In genomic region chr4:45523360-45523759, GRCm38 (mm10) we compare ENCODE assay signal across 20 mouse cellular contexts. TPM values are rescaled to one million over a fixed set of nuclear protein-coding genes. Genes with fewer than 3 reads are reported as not detected.
A peak's percentile ranks its signal among the peaks of the same experiment; 100 is the strongest.
DNase-seq lines count a peak whose midpoint lies in the region; ATAC-seq and TF ChIP-seq lines count a peak whose summit lies in the region.
"Had no signal": no experiment of that assay in that cellular context is flagged by ENCODE, and none has a peak within 500 bp of the region (broad histone marks: within the 10 kb centered on the region; RNA-seq: fewer than 3 reads in every experiment).

No protein-coding gene starts in this region.

- 0 out of 2 replicates have a peak overlapping the region, but pooled peaks have one; percentile 7 for H3K9ac ChIP-seq in forebrain, embryonic 12.5 days
- no peak overlapping the region for H3K9ac ChIP-seq in forebrain, embryonic 14.5 days (ENCODE audit: low read length)
- H3K9ac ChIP-seq in intestine, postnatal 0 days (ENCODE audit: low read depth, low read length): no peak overlapping the region
- no peak overlapping the region for H3K9ac ChIP-seq in intestine, embryonic 15.5 days
- H3K9ac ChIP-seq in stomach, postnatal 0 days (ENCODE audit: low read length): no peak overlapping the region
- H3K9ac ChIP-seq: midbrain, embryonic 13.5 days; neural tube, embryonic 13.5 days had no signal

- TF ChIP-seq EP300 in stomach, postnatal 0 days (optimal IDR thresholded peaks at IDR 0.05): no peak

- no peaks in the 10 kb centered on the region for H3K9me3 ChIP-seq in forebrain, embryonic 12.5 days
- H3K9me3 ChIP-seq in forebrain, embryonic 14.5 days (replicated peaks; ENCODE audit: control insufficient read depth, low read length): no peaks in the 10 kb centered on the region
- no peaks in the 10 kb centered on the region for H3K9me3 ChIP-seq in intestine, postnatal 0 days (ENCODE audit: control insufficient read depth)
- no peaks in the 10 kb centered on the region for H3K9me3 ChIP-seq in intestine, embryonic 15.5 days
- no peaks in the 10 kb centered on the region for H3K9me3 ChIP-seq in stomach, postnatal 0 days (ENCODE audit: control insufficient read depth, low read length)
- H3K9me3 ChIP-seq: midbrain, embryonic 13.5 days; neural tube, embryonic 13.5 days had no signal

- WGBS in forebrain, embryonic 12.5 days: 91% methylated on average over 6 of the region's 6 CpGs
- 88% methylated on average over 6 of the region's 6 CpGs for WGBS in forebrain, embryonic 14.5 days
- 86% methylated on average over 6 of the region's 6 CpGs for WGBS in intestine, postnatal 0 days
- 88% methylated on average over 6 of the region's 6 CpGs for WGBS in intestine, embryonic 15.5 days
- WGBS in stomach, postnatal 0 days: 86% methylated on average over 6 of the region's 6 CpGs

- H3K4me2 ChIP-seq in forebrain, embryonic 12.5 days: no peak overlapping the region
- no peak overlapping the region for H3K4me2 ChIP-seq in forebrain, embryonic 14.5 days (ENCODE audit: low read length)
- H3K4me2 ChIP-seq in intestine, postnatal 0 days (replicated peaks; ENCODE audit: low read depth): no peak overlapping the region
- H3K4me2 ChIP-seq in intestine, embryonic 15.5 days (replicated peaks): no peak overlapping the region
- no peak overlapping the region for H3K4me2 ChIP-seq in stomach, postnatal 0 days (replicated peaks; ENCODE audit: low read depth)
- H3K4me2 ChIP-seq: midbrain, embryonic 13.5 days; neural tube, embryonic 13.5 days had no signal

- ATAC-seq in forebrain, embryonic 12.5 days (ENCODE audit: low FRiP score): no peak
- ATAC-seq in forebrain, embryonic 14.5 days: no peak
- ATAC-seq in intestine, postnatal 0 days: no peak
- ATAC-seq in intestine, embryonic 15.5 days: no peak
- no peak for ATAC-seq in stomach, postnatal 0 days (ENCODE audit: low FRiP score, low TSS enrichment)
- ATAC-seq: hindbrain, postnatal 0 days; midbrain, embryonic 13.5 days had no signal

- H3K27me3 ChIP-seq in forebrain, embryonic 12.5 days: peaks cover 9% of the 10 kb centered on the region; the same call in 1 of the 2 replicates
- H3K27me3 ChIP-seq in forebrain, embryonic 14.5 days (replicated peaks; ENCODE audit: control insufficient read depth, insufficient read depth, low read length): no peaks in the 10 kb centered on the region
- H3K27me3 ChIP-seq in intestine, postnatal 0 days (replicated peaks; ENCODE audit: control insufficient read depth, insufficient read depth, low read length): no peaks in the 10 kb centered on the region
- no peaks in the 10 kb centered on the region for H3K27me3 ChIP-seq in intestine, embryonic 15.5 days (replicated peaks)
- no peaks in the 10 kb centered on the region for H3K27me3 ChIP-seq in stomach, postnatal 0 days (ENCODE audit: control insufficient read depth, insufficient read depth, low read length)

- H3K36me3 ChIP-seq in forebrain, embryonic 12.5 days (replicated peaks): no peaks in the 10 kb centered on the region
- H3K36me3 ChIP-seq in forebrain, embryonic 14.5 days (ENCODE audit: control insufficient read depth, insufficient read depth, low read length): 0 out of 2 replicates have a peak, but pooled peaks cover 8% of the 10 kb centered on the region
- no peaks in the 10 kb centered on the region; the same call in 1 of the 2 replicates for H3K36me3 ChIP-seq in intestine, postnatal 0 days (ENCODE audit: control insufficient read depth, insufficient read depth)
- 0 out of 2 replicates have a peak, but pooled peaks cover 4% of the 10 kb centered on the region for H3K36me3 ChIP-seq in intestine, embryonic 15.5 days
- H3K36me3 ChIP-seq in stomach, postnatal 0 days (ENCODE audit: control insufficient read depth, insufficient read depth, low read length): no peaks in the 10 kb centered on the region; the same call in 1 of the 2 replicates
- H3K36me3 ChIP-seq: midbrain, embryonic 13.5 days; neural tube, embryonic 13.5 days had no signal

- peaks cover 54% of the 10 kb centered on the region for H3K4me1 ChIP-seq in forebrain, embryonic 12.5 days
- H3K4me1 ChIP-seq in forebrain, embryonic 14.5 days (ENCODE audit: control insufficient read depth, insufficient read depth, low read length): peaks cover 32% of the 10 kb centered on the region
- H3K4me1 ChIP-seq in intestine, postnatal 0 days (replicated peaks; ENCODE audit: control insufficient read depth, insufficient read depth, low read length): peaks cover 26% of the 10 kb centered on the region
- H3K4me1 ChIP-seq in intestine, embryonic 15.5 days (replicated peaks): peaks cover 38% of the 10 kb centered on the region
- H3K4me1 ChIP-seq in stomach, postnatal 0 days (replicated peaks; ENCODE audit: control insufficient read depth, insufficient read depth): peaks cover 6% of the 10 kb centered on the region

- no peak overlapping the region for H3K27ac ChIP-seq in forebrain, embryonic 12.5 days
- no peak overlapping the region for H3K27ac ChIP-seq in forebrain, embryonic 14.5 days (ENCODE audit: low read depth, low read length)
- peak overlapping the region; percentile 69; the same call in 1 of the 2 replicates for H3K27ac ChIP-seq in intestine, postnatal 0 days (ENCODE audit: low read depth, low read length)
- H3K27ac ChIP-seq in intestine, embryonic 15.5 days: no peak overlapping the region
- H3K27ac ChIP-seq in stomach, postnatal 0 days (replicated peaks): 0 out of 2 replicates have a peak overlapping the region, but pooled peaks have one; percentile 18
- H3K27ac ChIP-seq: hindbrain, postnatal 0 days; left cerebral cortex, adult 2 months; midbrain, embryonic 13.5 days; neural tube, embryonic 13.5 days had no signal

- DNase-seq in forebrain, embryonic 14.5 days (ENCODE audit: low spot score): no peak
- peak; percentile 6 for DNase-seq in urinary bladder, postnatal 14 days (ENCODE audit: low spot score)
- no peak for DNase-seq in urinary bladder, adult 2 months (ENCODE audit: low spot score)
- DNase-seq in stomach, postnatal 0 days (ENCODE audit: low spot score): no peak
- DNase-seq in gastrocnemius, postnatal 10 days: no peak
- DNase-seq: cerebellum, adult 9-11 months; gastrocnemius, postnatal 25 days; heart, postnatal 4 days; left cerebral cortex, postnatal 4 days; lung, adult 18-20 months; lung, postnatal 14 days; right cerebral cortex, adult 18-20 months; thymus, postnatal 14 days had no signal

- TF ChIP-seq CTCF in intestine, postnatal 0 days (IDR thresholded peaks at IDR 0.05; ENCODE audit: low read depth): no peak
- no peak for TF ChIP-seq CTCF in stomach, postnatal 0 days (IDR thresholded peaks at IDR 0.05; ENCODE audit: low read depth)

- no peak overlapping the region for H3K4me3 ChIP-seq in forebrain, embryonic 12.5 days (replicated peaks)
- H3K4me3 ChIP-seq in forebrain, embryonic 14.5 days (ENCODE audit: low read depth, low read length): no peak overlapping the region
- H3K4me3 ChIP-seq in intestine, postnatal 0 days (ENCODE audit: low read depth, low read length): no peak overlapping the region
- H3K4me3 ChIP-seq in intestine, embryonic 15.5 days (replicated peaks): no peak overlapping the region
- H3K4me3 ChIP-seq in stomach, postnatal 0 days (ENCODE audit: low read depth, low read length): no peak overlapping the region
- H3K4me3 ChIP-seq: left cerebral cortex, adult 2 months; midbrain, embryonic 13.5 days; neural tube, embryonic 13.5 days had no signal

RNA-seq across cellular contexts. Expression of gene Shb, which starts 8.9 kb away (rescaled TPM):
- 10.4 and 13.6 TPM in 2 replicates for polyA plus RNA-seq in forebrain, embryonic 12.5 days (2016; fragmentation: Nextera tagmentation; extraction: Ambion mirVana)
- 14.1 and 14.5 TPM in 2 replicates for polyA plus RNA-seq in forebrain, embryonic 14.5 days (2014; fragmentation: Nextera tagmentation; extraction: Ambion mirVana)
- 7.2 and 7.5 TPM in 2 replicates for polyA plus RNA-seq in intestine, postnatal 0 days (2015; fragmentation: Nextera tagmentation; extraction: Ambion mirVana)
- polyA plus RNA-seq in intestine, embryonic 15.5 days (2015; fragmentation: Nextera tagmentation; extraction: Ambion mirVana): 4.0 and 4.8 TPM in 2 replicates
- polyA plus RNA-seq in urinary bladder, adult 2 months (2012; rRNA removed): 29.4 and 40.4 TPM in 2 replicates
- 5.5 and 6.9 TPM in 2 replicates for polyA plus RNA-seq in stomach, postnatal 0 days (2015; fragmentation: Nextera tagmentation; extraction: Ambion mirVana)
- 10 to 100 TPM in 1 of 2 experiments, 1 to 10 TPM in 1; 9.3 to 12.5 TPM for total RNA-seq in gastrocnemius, postnatal 10 days (2021)

Comparison
In these comparisons a context has a peak if more than half of its experiments do, and no peak if none do; other contexts are left out.
1. H3K27ac ChIP-seq: peak in intestine, postnatal 0 days (single experiment) and stomach, postnatal 0 days (single experiment); none in forebrain, embryonic 12.5 days (single experiment), forebrain, embryonic 14.5 days (single experiment) and intestine, embryonic 15.5 days (single experiment).